Mouse (Mus musculus) neural tube, embryonic 13.5 days (tissue): ENCODE measurements around the gene Tmem132b. TPM values are rescaled to one million over a fixed set of nuclear protein-coding genes. Genes with fewer than 3 reads are reported as not detected.
A peak's percentile ranks its signal among the peaks of the same experiment; 100 is the strongest.
"Not testable (repeated sequence)": the region's sequence is repeated elsewhere in the genome, so short reads cannot be mapped to it uniquely, and the experiment has no call there.

Experiments
- ATAC-seq: fragments of 200-750 bp; cut with Nextera tagmentation; 2 replicates; pipeline ENCODE4 v1.8.0; 2017; ENCODE audit warnings: low read depth, mild to moderate bottlenecking, moderate TSS enrichment, moderate library complexity
- H3K27ac ChIP-seq: fragments of 300-500 bp; sonication (generic); replicated peaks from 2 replicates; pipeline ENCODE4 v1.5.1; 2015; ENCODE audit warnings: moderate library complexity, mild to moderate bottlenecking, inconsistent platforms
- H3K27me3 ChIP-seq: fragments of 300-500 bp; sonication (generic); 2 replicates; pipeline ENCODE4 v1.6.1; 2015; ENCODE audit warnings: mild to moderate bottlenecking, inconsistent platforms
- H3K36me3 ChIP-seq: fragments of 300-500 bp; sonication (generic); 2 replicates; pipeline ENCODE4 v1.6.1; 2015; ENCODE audit warnings: mild to moderate bottlenecking, inconsistent platforms
- H3K4me1 ChIP-seq: fragments of 300-500 bp; sonication (generic); replicated peaks from 2 replicates; pipeline ENCODE4 v1.6.1; 2015; ENCODE audit warnings: inconsistent platforms
- H3K4me2 ChIP-seq: fragments of 300-500 bp; sonication (generic); 2 replicates; pipeline ENCODE4 v1.6.1; 2015; ENCODE audit warnings: inconsistent platforms, mild to moderate bottlenecking, moderate library complexity
- H3K4me3 ChIP-seq: fragments of 300-500 bp; sonication (generic); 2 replicates; pipeline ENCODE4 v1.5.1; 2015; ENCODE audit warnings: mild to moderate bottlenecking, inconsistent platforms
- H3K9ac ChIP-seq: fragments of 300-500 bp; sonication (generic); 2 replicates; pipeline ENCODE4 v1.6.1; 2015; ENCODE audit warnings: moderate library complexity, mild to moderate bottlenecking, inconsistent platforms
- H3K9me3 ChIP-seq: fragments of 300-500 bp; sonication (generic); 2 replicates; pipeline ENCODE4 v1.6.1; 2016; ENCODE audit warnings: inconsistent platforms
- WGBS: fragments of 180-500 bp; shearing (Covaris S2); methylation state at CpG from one replicate; pipeline ENCODE4 v1.1.7; 2015; 5-methylcytosine and 5-hydroxymethylcytosine counted together
- polyA plus RNA-seq: library from polyadenylated mRNA; unstranded; fragments of >200 nt; fragmentation: Nextera tagmentation; extraction: Ambion mirVana; gene quantifications from 2 replicates; pipeline ENCODE4 v1.2.1, GENCODE M21; 2015

Tmem132b gene
- polyA plus RNA-seq, result 3.0 TPM in 2 replicates

- Histone ChIP-seq H3K4me3 (peak within 1 kb of the TSS; percentile 59), H3K27ac (peak within 1 kb of the TSS; percentile 57), H3K27me3 (peaks cover 72% of the 10 kb centered on the region), H3K9ac (peak within 1 kb of the TSS; percentile 78), H3K36me3 (no peaks in the 10 kb centered on the region), H3K4me2 (peak within 1 kb of the TSS; percentile 95), H3K9me3 (no peaks in the 10 kb centered on the region), H3K4me1 (peaks cover 36% of the 10 kb centered on the region)
- WGBS, result 2% methylated on average over 24 of the region's 25 CpGs
- ATAC-seq, result peak; percentile 40; the same call in 1 of the 2 replicates
These were observed at the start of gene Tmem132b for GRCm38 (mm10) chr5:125531634-125532033. Tmem132b (plus strand) TSS chr5:125531774.

GRCm38 (mm10) chr5:125482474-125482873 lies 49.1 kb upstream of the Tmem132b start:
- Histone ChIP-seq H3K9me3 (no peaks in the 10 kb centered on the region), H3K4me1 (peaks cover 33% of the 10 kb centered on the region), H3K4me3 (no peak overlapping the region), H3K27ac (no peak overlapping the region), H3K9ac (no peak overlapping the region), H3K36me3 (peaks cover 49% of the 10 kb centered on the region), H3K27me3 (no peaks in the 10 kb centered on the region), H3K4me2 (no peak overlapping the region)
- no peak for ATAC-seq
- 88% methylated on average over 7 of the region's 7 CpGs for WGBS

GRCm38 (mm10) chr5:125483712-125484611 lies 47.6 kb upstream of the Tmem132b start:
- Histone ChIP-seq H3K4me3 (no peak overlapping the region), H3K36me3 (peaks cover 46% of the 10 kb centered on the region), H3K27ac (no peak overlapping the region), H3K4me2 (no peak overlapping the region), H3K27me3 (no peaks in the 10 kb centered on the region), H3K4me1 (peaks cover 27% of the 10 kb centered on the region), H3K9me3 (no peaks in the 10 kb centered on the region), H3K9ac (no peak overlapping the region)
- 85% methylated on average over 6 of the region's 6 CpGs for WGBS
- ATAC-seq, result no peak

GRCm38 (mm10) chr5:125485031-125485778 lies 46.4 kb upstream of the Tmem132b start:
- no peak overlapping the region for H3K4me2 ChIP-seq
- H3K9me3 ChIP-seq, result no peaks in the 10 kb centered on the region
- ATAC-seq, result no peak
- H3K36me3 ChIP-seq, result peaks cover 50% of the 10 kb centered on the region
- no peak overlapping the region for H3K27ac ChIP-seq
- H3K4me3 ChIP-seq, result no peak overlapping the region
- no peak overlapping the region for H3K9ac ChIP-seq
- WGBS, result 95% methylated on average over 4 of the region's 4 CpGs
- peaks cover 21% of the 10 kb centered on the region for H3K4me1 ChIP-seq
- H3K27me3 ChIP-seq, result no peaks in the 10 kb centered on the region

GRCm38 (mm10) chr5:125486088-125486487 lies 45.5 kb upstream of the Tmem132b start:
- H3K4me1 ChIP-seq, result peaks cover 14% of the 10 kb centered on the region
- H3K9me3 ChIP-seq, result no peaks in the 10 kb centered on the region
- no peaks in the 10 kb centered on the region for H3K27me3 ChIP-seq
- no peak overlapping the region for H3K4me3 ChIP-seq
- H3K27ac ChIP-seq, result no peak overlapping the region
- peaks cover 58% of the 10 kb centered on the region for H3K36me3 ChIP-seq
- 94% methylated on average over 1 of the region's 1 CpGs for WGBS
- ATAC-seq, result no peak
- no peak overlapping the region for H3K9ac ChIP-seq
- no peak overlapping the region for H3K4me2 ChIP-seq

GRCm38 (mm10) chr5:125487375-125488115 lies 44.0 kb upstream of the Tmem132b start:
- Histone ChIP-seq H3K4me2 (no peak overlapping the region), H3K4me3 (no peak overlapping the region), H3K27ac (peak overlapping the region; percentile 55), H3K36me3 (peaks cover 65% of the 10 kb centered on the region), H3K9ac (peak overlapping the region; percentile 22; the same call in 1 of the 2 replicates), H3K9me3 (no peaks in the 10 kb centered on the region), H3K4me1 (peaks cover 14% of the 10 kb centered on the region), H3K27me3 (no peaks in the 10 kb centered on the region)
- WGBS, result 48% methylated on average over 11 of the region's 11 CpGs
- peak; percentile 54; the same call in 1 of the 2 replicates for ATAC-seq

- Histone ChIP-seq H3K27ac (peak overlapping the region; percentile 55), H3K27me3 (no peaks in the 10 kb centered on the region), H3K4me1 (peaks cover 14% of the 10 kb centered on the region), H3K9me3 (no peaks in the 10 kb centered on the region), H3K36me3 (peaks cover 65% of the 10 kb centered on the region), H3K4me2 (no peak overlapping the region), H3K9ac (no peak overlapping the region), H3K4me3 (no peak overlapping the region)
- 65% methylated on average over 4 of the region's 4 CpGs for WGBS
- no peak for ATAC-seq
These were observed 43.5 kb upstream of the Tmem132b start for GRCm38 (mm10) chr5:125488116-125488455.

GRCm38 (mm10) chr5:125488953-125489352 lies 42.6 kb upstream of the Tmem132b start:
- H3K9me3 ChIP-seq, H3K27me3 ChIP-seq, H3K4me2 ChIP-seq, H3K9ac ChIP-seq, H3K4me3 ChIP-seq, ATAC-seq, H3K27ac ChIP-seq: not testable (repeated sequence)
- 92% methylated on average over 5 of the region's 5 CpGs for WGBS
- peaks cover 14% of the 10 kb centered on the region for H3K4me1 ChIP-seq
- peaks cover 63% of the 10 kb centered on the region for H3K36me3 ChIP-seq

GRCm38 (mm10) chr5:125491107-125491506 lies 40.5 kb upstream of the Tmem132b start:
- no peak overlapping the region for H3K4me2 ChIP-seq
- no peak overlapping the region for H3K4me3 ChIP-seq
- no peak overlapping the region for H3K9ac ChIP-seq
- H3K36me3 ChIP-seq, result peaks cover 66% of the 10 kb centered on the region
- no peak overlapping the region for H3K27ac ChIP-seq
- WGBS, result 94% methylated on average over 10 of the region's 10 CpGs
- H3K4me1 ChIP-seq, result peaks cover 14% of the 10 kb centered on the region
- ATAC-seq, result no peak
- H3K9me3 ChIP-seq, result no peaks in the 10 kb centered on the region
- no peaks in the 10 kb centered on the region for H3K27me3 ChIP-seq

GRCm38 (mm10) chr5:125492379-125493092 lies 39.0 kb upstream of the Tmem132b start:
- Histone ChIP-seq H3K27me3 (no peaks in the 10 kb centered on the region), H3K9me3 (no peaks in the 10 kb centered on the region), H3K4me1 (peaks cover 8% of the 10 kb centered on the region), H3K4me3 (no peak overlapping the region), H3K9ac (no peak overlapping the region), H3K36me3 (peaks cover 60% of the 10 kb centered on the region), H3K4me2 (no peak overlapping the region), H3K27ac (no peak overlapping the region)
- 61% methylated on average over 17 of the region's 17 CpGs for WGBS
- no peak for ATAC-seq

- Histone ChIP-seq H3K9me3 (no peaks in the 10 kb centered on the region), H3K4me2 (no peak overlapping the region), H3K27ac (no peak overlapping the region), H3K4me3 (no peak overlapping the region), H3K27me3 (no peaks in the 10 kb centered on the region), H3K36me3 (peaks cover 60% of the 10 kb centered on the region), H3K4me1 (peaks cover 2% of the 10 kb centered on the region), H3K9ac (no peak overlapping the region)
- WGBS, result 70% methylated on average over 5 of the region's 5 CpGs
- no peak for ATAC-seq
These were observed 38.5 kb upstream of the Tmem132b start for GRCm38 (mm10) chr5:125493093-125493423.
